Mouse (Mus musculus): ENCODE results near the gene Gpr156. TPM values are rescaled to one million over a fixed set of nuclear protein-coding genes. Genes with fewer than 3 reads are reported as not detected.

Gene Gpr156
- 0.09 and 0.10 TPM in 2 replicates for polyA plus RNA-seq (2015; fragmentation: Nextera tagmentation; extraction: Ambion mirVana)

GRCm38 (mm10) chr16:37916138-37916817 is at the start of gene Gpr156:
Gpr156 (plus strand) TSS chr16:37916496.
- Histone ChIP-seq H3K36me3 (ENCODE audit: control insufficient read depth, insufficient read depth) (no peaks in the 10 kb centered on the region), H3K9ac (ENCODE audit: low read depth, low read length) (peak within 1 kb of the TSS; percentile 26; the same call in 1 of the 2 replicates), H3K4me3 (ENCODE audit: low read depth, low read length) (peak within 1 kb of the TSS; percentile 51), H3K4me1 (replicated peaks; ENCODE audit: control insufficient read depth, insufficient read depth, low read length) (peaks cover 5% of the 10 kb centered on the region), H3K27ac (ENCODE audit: low read depth, low read length) (no peak within 1 kb of the TSS), H3K27me3 (replicated peaks; ENCODE audit: control insufficient read depth, insufficient read depth, low read length) (peaks cover 10% of the 10 kb centered on the region; the same call in 1 of the 2 replicates), H3K9me3 (ENCODE audit: control insufficient read depth) (no peaks in the 10 kb centered on the region), H3K4me2 (replicated peaks; ENCODE audit: low read depth) (peak within 1 kb of the TSS; percentile 91)
- WGBS: 4% methylated on average over 52 of the region's 53 CpGs
- TF ChIP-seq CTCF (IDR thresholded peaks at IDR 0.05; ENCODE audit: low read depth): peak; percentile 68
- peak; percentile 28; the same call in 1 of the 2 replicates for ATAC-seq

GRCm38 (mm10) chr16:37867791-37868505 is 48.3 kb upstream of the Gpr156 start, which contains the start of gene Lrrc58:
Lrrc58 (plus strand) TSS chr16:37868389.
- H3K27ac ChIP-seq (ENCODE audit: low read depth, low read length): peak within 1 kb of the TSS; percentile 99
- TF ChIP-seq CTCF (IDR thresholded peaks at IDR 0.05; ENCODE audit: low read depth): no peak; the same call in 1 of the 2 replicates
- H3K4me3 ChIP-seq (ENCODE audit: low read depth, low read length): peak within 1 kb of the TSS; percentile 83
- no peaks in the 10 kb centered on the region for H3K36me3 ChIP-seq (ENCODE audit: control insufficient read depth, insufficient read depth)
- peak; percentile 92 for ATAC-seq
- peaks cover 14% of the 10 kb centered on the region; the same call in 1 of the 2 replicates for H3K4me1 ChIP-seq (replicated peaks; ENCODE audit: control insufficient read depth, insufficient read depth, low read length)
- H3K4me2 ChIP-seq (replicated peaks; ENCODE audit: low read depth): peak within 1 kb of the TSS; percentile 82
- no peaks in the 10 kb centered on the region for H3K9me3 ChIP-seq (ENCODE audit: control insufficient read depth)
- H3K27me3 ChIP-seq (replicated peaks; ENCODE audit: control insufficient read depth, insufficient read depth, low read length): no peaks in the 10 kb centered on the region
- WGBS: under 1% methylated on average over 75 of the region's 86 CpGs
- peak within 1 kb of the TSS; percentile 90 for H3K9ac ChIP-seq (ENCODE audit: low read depth, low read length)

DNA sequence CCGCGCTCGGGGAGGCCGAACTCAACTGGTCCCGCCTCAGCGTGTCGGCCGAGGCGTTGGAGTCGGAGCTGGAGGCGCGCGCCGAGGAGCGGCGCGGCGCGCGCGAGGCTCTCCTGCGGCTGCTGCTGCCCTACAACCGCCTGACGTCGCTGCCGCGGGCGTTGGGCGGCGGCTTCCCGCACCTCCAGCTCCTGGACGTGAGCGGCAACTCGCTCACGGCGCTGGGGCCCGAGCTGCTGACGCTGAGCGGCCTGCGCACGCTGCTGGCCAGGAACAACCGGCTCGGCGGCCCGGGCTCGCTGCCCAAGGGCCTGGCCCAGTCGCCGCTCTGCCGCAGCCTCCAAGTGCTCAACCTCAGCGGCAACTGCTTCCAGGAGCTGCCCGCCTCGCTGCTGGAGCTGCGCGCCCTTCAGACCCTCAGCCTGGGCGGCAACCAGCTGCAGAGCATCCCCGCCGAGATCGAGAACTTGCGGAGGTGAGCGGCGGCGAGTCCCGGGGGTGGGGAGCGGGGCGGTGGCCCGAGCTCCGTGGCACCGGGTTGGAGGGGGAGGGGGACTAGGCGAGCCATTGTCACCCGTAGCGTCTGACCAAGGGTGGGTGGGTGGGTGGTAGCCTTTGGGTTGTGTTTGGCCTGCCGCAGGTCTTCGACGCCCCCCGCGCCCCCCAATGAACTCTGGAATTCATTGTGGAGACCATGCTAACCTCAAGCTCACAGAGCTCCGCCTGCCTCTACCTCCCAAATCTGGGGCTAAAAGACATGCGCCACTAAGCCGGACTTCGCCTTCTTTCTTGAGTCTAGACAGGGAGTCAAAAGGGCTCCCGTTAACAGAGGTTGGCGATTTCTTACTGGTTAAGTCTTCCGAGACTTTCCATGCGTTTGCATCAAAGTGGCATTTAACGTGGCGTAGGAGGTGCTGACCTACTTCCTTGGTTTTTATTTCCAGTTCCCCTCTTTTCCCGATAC is 47.5 kb upstream of the Gpr156 start:
- TF ChIP-seq CTCF (IDR thresholded peaks at IDR 0.05; ENCODE audit: low read depth): peak; percentile 41

DNA sequence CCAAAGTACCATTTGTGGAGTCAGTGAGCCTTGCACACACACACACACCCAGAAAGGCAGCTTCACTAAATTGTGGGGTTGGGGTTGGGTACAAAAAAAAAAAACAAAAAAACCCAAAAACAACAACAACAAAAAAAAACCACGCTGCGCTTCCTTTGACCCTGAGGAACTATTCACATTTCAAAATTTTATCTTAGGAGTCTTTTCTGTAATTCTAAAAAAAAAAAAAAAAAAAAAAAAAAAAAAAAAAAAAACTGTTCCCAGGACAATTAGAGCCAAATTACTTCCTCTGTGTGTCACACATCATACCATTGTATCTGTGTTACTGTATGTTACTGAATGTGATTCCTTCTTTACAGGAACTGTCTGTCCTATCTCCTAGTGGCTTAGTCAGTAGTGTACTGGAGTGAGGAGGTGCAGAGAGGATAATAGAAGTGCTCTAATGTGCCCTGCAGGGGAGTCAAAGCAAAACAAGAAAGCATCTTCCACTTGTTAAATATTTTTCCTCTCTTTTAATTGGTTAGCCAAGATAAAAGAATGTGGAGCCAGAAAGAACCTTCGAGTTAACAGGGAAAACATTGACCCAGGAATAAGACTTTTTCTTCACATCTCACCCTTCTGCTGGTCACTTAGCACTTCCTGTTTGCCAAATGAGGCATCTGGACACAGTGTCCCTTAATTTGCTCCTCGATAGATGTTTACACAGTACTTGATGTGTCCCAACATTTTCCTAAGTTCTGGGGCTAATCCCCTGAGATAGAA is 46.6 kb upstream of the Gpr156 start:
- 10% methylated on average over 4 of the region's 4 CpGs for WGBS
- no peak for ATAC-seq
- Histone ChIP-seq H3K36me3 (ENCODE audit: control insufficient read depth, insufficient read depth) (no peaks in the 10 kb centered on the region), H3K27ac (ENCODE audit: low read depth, low read length) (peak overlapping the region; percentile 99; the same call in 1 of the 2 replicates), H3K4me1 (replicated peaks; ENCODE audit: control insufficient read depth, insufficient read depth, low read length) (peaks cover 14% of the 10 kb centered on the region; the same call in 1 of the 2 replicates), H3K9ac (ENCODE audit: low read depth, low read length) (peak overlapping the region; percentile 90; the same call in 1 of the 2 replicates), H3K4me3 (ENCODE audit: low read depth, low read length) (peak overlapping the region; percentile 83), H3K4me2 (replicated peaks; ENCODE audit: low read depth) (peak overlapping the region; percentile 82), H3K27me3 (replicated peaks; ENCODE audit: control insufficient read depth, insufficient read depth, low read length) (no peaks in the 10 kb centered on the region), H3K9me3 (ENCODE audit: control insufficient read depth) (no peaks in the 10 kb centered on the region)
- peak; percentile 33 for TF ChIP-seq CTCF (IDR thresholded peaks at IDR 0.05; ENCODE audit: low read depth)

More for the DNA sequence above, 47.5 kb upstream of the Gpr156 start:
- Histone ChIP-seq H3K9me3 (ENCODE audit: control insufficient read depth) (no peaks in the 10 kb centered on the region), H3K27me3 (replicated peaks; ENCODE audit: control insufficient read depth, insufficient read depth, low read length) (no peaks in the 10 kb centered on the region), H3K9ac (ENCODE audit: low read depth, low read length) (peak overlapping the region; percentile 90), H3K27ac (ENCODE audit: low read depth, low read length) (peak overlapping the region; percentile 99), H3K4me2 (replicated peaks; ENCODE audit: low read depth) (peak overlapping the region; percentile 82), H3K4me1 (replicated peaks; ENCODE audit: control insufficient read depth, insufficient read depth, low read length) (peaks cover 14% of the 10 kb centered on the region; the same call in 1 of the 2 replicates), H3K36me3 (ENCODE audit: control insufficient read depth, insufficient read depth) (no peaks in the 10 kb centered on the region), H3K4me3 (ENCODE audit: low read depth, low read length) (peak overlapping the region; percentile 83)
- WGBS: under 1% methylated on average over 73 of the region's 87 CpGs
- peak; percentile 80 for ATAC-seq

- 57% methylated on average over 4 of the region's 4 CpGs for WGBS
- Histone ChIP-seq H3K4me3 (ENCODE audit: low read depth, low read length) (no peak overlapping the region), H3K36me3 (ENCODE audit: control insufficient read depth, insufficient read depth) (no peaks in the 10 kb centered on the region), H3K9ac (ENCODE audit: low read depth, low read length) (no peak overlapping the region), H3K4me1 (replicated peaks; ENCODE audit: control insufficient read depth, insufficient read depth, low read length) (peaks cover 14% of the 10 kb centered on the region; the same call in 1 of the 2 replicates), H3K27ac (ENCODE audit: low read depth, low read length) (no peak overlapping the region), H3K4me2 (replicated peaks; ENCODE audit: low read depth) (no peak overlapping the region; the same call in 1 of the 2 replicates), H3K9me3 (ENCODE audit: control insufficient read depth) (no peaks in the 10 kb centered on the region), H3K27me3 (replicated peaks; ENCODE audit: control insufficient read depth, insufficient read depth, low read length) (no peaks in the 10 kb centered on the region)
- no peak for TF ChIP-seq CTCF (IDR thresholded peaks at IDR 0.05; ENCODE audit: low read depth)
- no peak for ATAC-seq
Observed at GRCm38 (mm10) chr16:37871112-37871715, 45.1 kb upstream of the Gpr156 start.

Measured in intestine, postnatal 0 days (tissue).